Mouse (Mus musculus) brain, adult 2 months (tissue): ENCODE measurements around the gene Nras.
A peak's percentile ranks its signal among the peaks of the same experiment; 100 is the strongest.

Experiments used
- DNase-seq: peaks from one replicate; pipeline ENCODE4 v3.0.0; 2011; ENCODE audit warnings: low read depth, low spot score

Nras gene

GRCm38 (mm10) chr3:103098662-103099061 is 40.6 kb downstream of the Nras start:
- no peak for DNase-seq

GRCm38 (mm10) chr3:103099667-103100066 is 41.6 kb downstream of the Nras start:
- no peak for DNase-seq

- DNase-seq = no peak
Observed at GRCm38 (mm10) chr3:103100735-103101134, 42.6 kb downstream of the Nras start.

GRCm38 (mm10) chr3:103101194-103101593 is 43.1 kb downstream of the Nras start:
- no peak for DNase-seq

- DNase-seq = no peak
Observed at GRCm38 (mm10) chr3:103101909-103102308, 43.8 kb downstream of the Nras start.

- peak; percentile 61 for DNase-seq
Observed at GRCm38 (mm10) chr3:103102454-103103390, 44.6 kb downstream of the Nras start, which contains the start of gene Dennd2c. TSS of gene Dennd2c (plus strand) at chr3:103102604.

- DNase-seq = no peak
Observed at GRCm38 (mm10) chr3:103107565-103108240, 49.6 kb downstream of the Nras start.

GRCm38 (mm10) chr3:103112216-103112615 is 54.1 kb downstream of the Nras start:
- DNase-seq = no peak
